Mouse (Mus musculus) duodenum, adult 2 months (tissue): ENCODE data around the gene Lcn4. TPM values are rescaled to one million over a fixed set of nuclear protein-coding genes. Genes with fewer than 3 reads are reported as not detected.

ENCODE experiments used
- polyA plus RNA-seq: library from polyadenylated mRNA; depleted of rRNA; stranded (reverse); fragments of >200 nt; gene quantifications from 2 replicates; pipeline ENCODE4 v1.2.3, GENCODE M21; 2012; ENCODE audit warnings: low replicate concordance; rRNA removed

Gene Lcn4
- polyA plus RNA-seq, result not detected in 2 replicates

GRCm38 (mm10) chr2:26671182-26671581 lies at the start of gene Lcn4:
Lcn4 (minus strand) TSS chr2:26671282.

GRCm38 (mm10) chr2:26627921-26628739 lies 43.0 kb downstream of the Lcn4 start, which contains the start of gene Fam69b:
Fam69b (plus strand) TSS chr2:26628457.

Other genes with a start within 250 kb of the Lcn4 start
- gene Sec16a, start 226.1 kb downstream of the Lcn4 start, polyA plus RNA-seq, result 53.8 and 75.0 TPM in 2 replicates
- 10.2 and 14.7 TPM in 2 replicates for gene Notch1, start 154.6 kb downstream of the Lcn4 start, polyA plus RNA-seq
- gene Egfl7, start 91.3 kb downstream of the Lcn4 start, polyA plus RNA-seq, result 110 and 122 TPM in 2 replicates
- gene Gm20532, start 84.6 kb downstream of the Lcn4 start, polyA plus RNA-seq, result not detected in 2 replicates
- 242 and 435 TPM in 2 replicates for gene Agpat2, start 66.9 kb downstream of the Lcn4 start, polyA plus RNA-seq
- 5.5 and 9.1 TPM in 2 replicates for gene Fam69b, start 42.8 kb downstream of the Lcn4 start, polyA plus RNA-seq
- gene Abo, start 193.7 kb upstream of the Lcn4 start, polyA plus RNA-seq, result 0.25 TPM in 1 of 2 replicates, not detected in the other
- gene Surf6, start 231.6 kb upstream of the Lcn4 start, polyA plus RNA-seq, result 3.7 and 4.1 TPM in 2 replicates
- 15.3 and 19.8 TPM in 2 replicates for gene Med22, start 239.4 kb upstream of the Lcn4 start, polyA plus RNA-seq
- gene Rpl7a, start 239.5 kb upstream of the Lcn4 start, polyA plus RNA-seq, result 327 and 343 TPM in 2 replicates
- gene Surf2, start 245.1 kb upstream of the Lcn4 start, polyA plus RNA-seq, result 6.3 and 12.5 TPM in 2 replicates
- 39.2 and 46.7 TPM in 2 replicates for gene Surf1, start 245.2 kb upstream of the Lcn4 start, polyA plus RNA-seq